Mouse (Mus musculus) liver, postnatal 0 days (tissue): ENCODE data around the gene Cdk14. TPM values are rescaled to one million over a fixed set of nuclear protein-coding genes. Genes with fewer than 3 reads are reported as not detected.

Source experiments
- ATAC-seq: fragments of 200-750 bp; cut with Nextera tagmentation; 2 replicates; pipeline ENCODE4 v1.8.0; 2017; ENCODE audit warnings: mild to moderate bottlenecking, moderate library complexity
- DNase-seq: peaks from one replicate; pipeline ENCODE4 v3.0.0-alpha.2; 2016
- H3K27ac ChIP-seq: fragments of 300-500 bp; sonication (generic); 2 replicates; pipeline ENCODE4 v1.5.1; 2014; ENCODE audit warnings: antibody characterized with exemption, moderate library complexity, mild to moderate bottlenecking, low read depth
- H3K27me3 ChIP-seq: fragments of 300-500 bp; sonication (generic); 2 replicates; pipeline ENCODE4 v1.6.1; 2014; ENCODE audit warnings: low read length, control low read depth, mixed read lengths; ENCODE audit not compliant: insufficient read depth
- H3K36me3 ChIP-seq: fragments of 300-500 bp; sonication (generic); replicated peaks from 2 replicates; pipeline ENCODE4 v1.6.1; 2014; ENCODE audit warnings: mild to moderate bottlenecking, control low read depth, low read length, moderate library complexity, mixed read lengths; ENCODE audit not compliant: insufficient read depth
- H3K4me1 ChIP-seq: fragments of 300-500 bp; sonication (generic); 2 replicates; pipeline ENCODE4 v1.6.1; 2014; ENCODE audit warnings: antibody characterized with exemption, mild to moderate bottlenecking, control low read depth; ENCODE audit not compliant: insufficient read depth
- H3K4me2 ChIP-seq: fragments of 300-500 bp; sonication (generic); 2 replicates; pipeline ENCODE4 v1.6.1; 2014; ENCODE audit warnings: low read depth, mild to moderate bottlenecking, low read length, moderate library complexity, mixed read lengths
- H3K4me3 ChIP-seq: fragments of 300-500 bp; sonication (generic); 2 replicates; pipeline ENCODE4 v1.5.1; 2014; ENCODE audit warnings: low read depth, low read length
- H3K9ac ChIP-seq: fragments of 300-500 bp; sonication (generic); replicated peaks from 2 replicates; pipeline ENCODE4 v1.6.1; 2014; ENCODE audit warnings: mild to moderate bottlenecking, moderate library complexity
- H3K9me3 ChIP-seq: fragments of 300-500 bp; sonication (generic); 2 replicates; pipeline ENCODE4 v1.6.1; 2016; ENCODE audit warnings: mild to moderate bottlenecking, control low read depth, low read length, mixed read lengths
- CTCF ChIP-seq: sonication (generic); IDR thresholded peaks from 2 replicates; pipeline ENCODE4 v1.5.1; 2016; ENCODE audit warnings: antibody characterized with exemption, low read depth
- EP300 ChIP-seq: IDR thresholded peaks from 2 replicates; pipeline ENCODE4 v1.6.1; 2016; ENCODE audit warnings: antibody characterized with exemption, low read depth, mild to moderate bottlenecking
- WGBS: fragments of 180-500 bp; shearing (Covaris S2); extraction: QIAGEN DNeasy Blood & Tissue Kit; methylation state at CpG from one replicate; pipeline ENCODE4 v1.1.7; 2014; ENCODE audit not compliant: insufficient replicate concordance; 5-methylcytosine and 5-hydroxymethylcytosine counted together
- polyA plus RNA-seq: library from polyadenylated mRNA; unstranded; fragments of >200 nt; fragmentation: Nextera tagmentation; extraction: Ambion mirVana; gene quantifications from 2 replicates; pipeline ENCODE4 v1.2.1, GENCODE M21; 2015

Gene Cdk14
- polyA plus RNA-seq, 1 experiment from 2014 or later, result 1.1 TPM

- H3K4me2 ChIP-seq, result no peak overlapping the region
- no peaks in the 10 kb centered on the region for H3K9me3 ChIP-seq
- no peak overlapping the region for H3K27ac ChIP-seq
- DNase-seq (no peak), ATAC-seq (no peak)
- H3K4me3 ChIP-seq, result no peak overlapping the region
- TF ChIP-seq CTCF (no peak), EP300 (no peak)
- no peak overlapping the region for H3K9ac ChIP-seq
- no peaks in the 10 kb centered on the region for H3K36me3 ChIP-seq
- H3K27me3 ChIP-seq, result no peaks in the 10 kb centered on the region
- H3K4me1 ChIP-seq, result no peaks in the 10 kb centered on the region
- WGBS, result 78% methylated on average over 9 of the region's 9 CpGs
These were observed 568.0 kb downstream of the Cdk14 start for GRCm38 (mm10) chr5:4851934-4852710.

- Histone ChIP-seq H3K27ac (no peak overlapping the region), H3K4me3 (no peak overlapping the region), H3K4me1 (no peaks in the 10 kb centered on the region), H3K36me3 (no peaks in the 10 kb centered on the region), H3K27me3 (no peaks in the 10 kb centered on the region), H3K9me3 (no peaks in the 10 kb centered on the region), H3K9ac (no peak overlapping the region), H3K4me2 (no peak overlapping the region)
- no peak for TF ChIP-seq CTCF
- TF ChIP-seq EP300, result no peak
- 83% methylated on average over 4 of the region's 4 CpGs for WGBS
- no peak for DNase-seq
- no peak for ATAC-seq
These were observed 568.7 kb downstream of the Cdk14 start for GRCm38 (mm10) chr5:4851245-4851933.

DNA sequence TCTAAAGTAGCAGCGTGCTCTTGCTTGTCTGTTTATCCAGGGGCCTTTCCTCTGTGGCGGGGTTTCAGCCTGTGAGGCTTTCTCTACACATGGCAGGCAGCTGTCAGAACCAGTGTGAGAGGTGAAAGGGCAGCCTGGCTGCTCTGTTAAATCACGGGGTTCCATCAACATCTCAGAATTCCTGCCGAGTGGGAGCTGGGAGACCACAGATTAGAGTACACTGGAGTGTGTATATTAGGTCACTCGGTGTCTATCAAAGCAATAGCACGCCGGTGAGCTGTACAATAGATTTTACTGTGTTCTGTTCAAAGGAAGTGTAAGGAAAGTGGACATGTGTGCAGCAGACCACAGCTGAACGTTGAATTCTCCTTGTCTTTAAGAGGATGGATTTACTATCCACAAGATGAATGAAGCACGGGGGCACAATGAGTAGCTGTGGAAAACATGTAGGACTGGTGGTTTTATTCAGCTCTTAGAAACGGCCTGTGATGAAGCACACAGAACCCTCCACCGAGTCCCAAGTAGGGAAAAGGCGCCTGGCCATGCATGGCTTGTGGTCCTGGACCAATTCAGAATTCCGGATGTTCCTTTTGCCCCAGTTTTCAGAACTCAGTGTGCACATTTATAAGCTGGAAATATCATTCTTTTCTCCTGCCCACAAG, 585.2 kb downstream of the Cdk14 start:
- no peak overlapping the region for H3K4me2 ChIP-seq
- no peaks in the 10 kb centered on the region for H3K4me1 ChIP-seq
- 55% methylated on average over 13 of the region's 13 CpGs for WGBS
- TF ChIP-seq CTCF, result no peak
- ATAC-seq (no peak), DNase-seq (no peak)
- no peaks in the 10 kb centered on the region for H3K9me3 ChIP-seq
- no peaks in the 10 kb centered on the region for H3K36me3 ChIP-seq
- no peak overlapping the region for H3K4me3 ChIP-seq
- no peak overlapping the region for H3K9ac ChIP-seq
- H3K27me3 ChIP-seq, result no peaks in the 10 kb centered on the region
- H3K27ac ChIP-seq, result no peak overlapping the region

DNA sequence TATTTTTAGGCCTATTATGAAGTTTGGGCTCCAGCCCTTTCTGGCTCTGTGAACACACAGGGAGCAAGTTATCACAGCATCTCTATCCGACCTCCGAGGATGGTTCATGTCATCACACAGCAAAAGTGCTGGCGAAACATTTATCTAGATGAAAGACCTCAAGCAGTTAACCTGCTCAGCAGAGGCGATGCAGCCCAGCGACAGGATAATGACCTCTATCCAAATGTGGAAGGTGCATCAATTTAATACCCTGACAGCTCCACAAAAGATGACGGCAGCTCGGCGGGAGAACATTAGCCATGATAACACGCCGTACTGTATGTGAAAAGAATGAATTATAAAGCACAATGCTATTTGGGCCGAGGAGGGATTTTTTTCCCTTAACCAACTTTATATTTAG, 586.2 kb downstream of the Cdk14 start:
- DNase-seq (no peak), ATAC-seq (no peak)
- Histone ChIP-seq H3K4me3 (no peak overlapping the region), H3K9ac (no peak overlapping the region), H3K4me1 (no peaks in the 10 kb centered on the region), H3K27ac (no peak overlapping the region), H3K27me3 (no peaks in the 10 kb centered on the region), H3K9me3 (no peaks in the 10 kb centered on the region), H3K4me2 (no peak overlapping the region), H3K36me3 (no peaks in the 10 kb centered on the region)
- 84% methylated on average over 11 of the region's 11 CpGs for WGBS
- TF ChIP-seq EP300, result no peak
- TF ChIP-seq CTCF, result no peak

- Histone ChIP-seq H3K9ac (no peak overlapping the region), H3K4me3 (no peak overlapping the region), H3K4me1 (no peaks in the 10 kb centered on the region), H3K27ac (no peak overlapping the region), H3K4me2 (no peak overlapping the region), H3K36me3 (no peaks in the 10 kb centered on the region), H3K9me3 (no peaks in the 10 kb centered on the region), H3K27me3 (no peaks in the 10 kb centered on the region)
- ATAC-seq (no peak), DNase-seq (no peak)
- TF ChIP-seq EP300, result no peak
- no peak for TF ChIP-seq CTCF
- 92% methylated on average over 2 of the region's 2 CpGs for WGBS
These were observed 593.2 kb downstream of the Cdk14 start for GRCm38 (mm10) chr5:4826886-4827285.

- no peaks in the 10 kb centered on the region for H3K27me3 ChIP-seq
- ATAC-seq (no peak), DNase-seq (no peak)
- H3K36me3 ChIP-seq, result no peaks in the 10 kb centered on the region
- H3K4me1 ChIP-seq, result no peaks in the 10 kb centered on the region
- no peak overlapping the region for H3K9ac ChIP-seq
- H3K27ac ChIP-seq, result no peak overlapping the region
- no peaks in the 10 kb centered on the region for H3K9me3 ChIP-seq
- no peak for TF ChIP-seq EP300
- no peak for TF ChIP-seq CTCF
- 69% methylated on average over 7 of the region's 7 CpGs for WGBS
- no peak overlapping the region for H3K4me2 ChIP-seq
- H3K4me3 ChIP-seq, result no peak overlapping the region
These were observed 594.2 kb downstream of the Cdk14 start for GRCm38 (mm10) chr5:4825951-4826350.
